Mouse (Mus musculus): ENCODE data around the gene 2200002D01Rik. TPM values are rescaled to one million over a fixed set of nuclear protein-coding genes. Genes with fewer than 3 reads are reported as not detected.
A peak's percentile ranks its signal among the peaks of the same experiment; 100 is the strongest.
"Not testable (repeated sequence)": the region's sequence is repeated elsewhere in the genome, so short reads cannot be mapped to it uniquely, and the experiment has no call there.

Gene 2200002D01Rik
- total RNA-seq, 2 experiments from 2014 or later: not detected

DNA sequence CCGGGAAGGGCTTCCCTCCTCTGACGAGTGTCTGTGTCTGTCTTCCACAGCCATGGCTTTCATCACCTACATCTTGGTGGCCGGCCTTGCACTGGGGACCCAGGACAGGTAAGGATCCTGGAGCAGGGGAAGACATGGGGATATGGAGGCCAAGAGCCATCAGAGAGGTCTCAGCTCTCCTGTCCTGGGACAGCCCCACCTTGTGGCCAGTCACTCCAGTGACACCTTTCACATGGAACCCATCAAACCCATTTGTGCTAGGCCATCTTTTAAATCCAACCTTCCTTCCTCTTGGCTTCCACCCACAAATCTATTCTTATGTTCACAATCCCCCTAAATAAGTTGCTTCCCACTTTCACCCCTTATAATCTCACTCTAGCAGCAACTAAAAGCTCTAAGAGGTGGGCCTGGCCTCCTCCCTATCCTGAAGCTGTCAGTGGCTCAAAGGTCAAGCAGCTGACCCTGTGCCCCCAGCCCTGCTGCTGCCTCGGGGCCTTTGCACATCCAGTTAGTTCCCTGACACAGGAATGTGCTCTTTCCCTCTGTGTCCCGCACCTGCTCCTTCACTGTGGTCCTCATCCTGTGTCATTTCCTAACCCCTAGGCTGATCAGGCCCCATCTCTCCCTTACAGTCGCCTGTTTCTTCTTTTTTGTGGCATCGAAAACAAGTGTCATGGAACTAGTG, 3.4 kb downstream of the 2200002D01Rik start:
- peak; percentile 65 for ATAC-seq (replicated peaks; ENCODE audit: poor library complexity, severe bottlenecking)

GRCm38 (mm10) chr7:29238019-29238967, 10.0 kb downstream of the 2200002D01Rik start, which contains the start of gene Yif1b:
TSS of gene Yif1b (plus strand) at chr7:29238329.
- ATAC-seq (replicated peaks; ENCODE audit: poor library complexity, severe bottlenecking): peak; percentile 96

DNA sequence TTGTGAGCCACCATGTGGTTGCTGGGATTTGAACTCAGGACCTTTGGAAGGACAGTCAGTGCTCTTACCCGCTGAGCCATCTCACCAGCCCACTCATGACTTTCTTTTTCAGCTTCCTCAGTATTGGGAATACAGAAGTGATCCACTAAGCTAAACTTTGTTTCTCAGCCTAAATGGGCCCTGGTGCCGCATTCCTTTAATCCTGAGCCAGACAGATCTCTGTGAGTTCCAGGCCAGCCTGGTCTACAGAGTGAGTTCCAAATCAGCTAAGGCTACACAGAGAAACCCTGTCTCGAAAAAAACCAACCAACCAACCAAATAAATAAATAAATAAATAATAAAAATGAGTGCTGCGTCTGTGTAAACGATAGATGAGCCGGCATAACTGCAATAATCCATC, 10.7 kb downstream of the 2200002D01Rik start:
- ATAC-seq (replicated peaks; ENCODE audit: poor library complexity, severe bottlenecking): not testable (repeated sequence)

DNA sequence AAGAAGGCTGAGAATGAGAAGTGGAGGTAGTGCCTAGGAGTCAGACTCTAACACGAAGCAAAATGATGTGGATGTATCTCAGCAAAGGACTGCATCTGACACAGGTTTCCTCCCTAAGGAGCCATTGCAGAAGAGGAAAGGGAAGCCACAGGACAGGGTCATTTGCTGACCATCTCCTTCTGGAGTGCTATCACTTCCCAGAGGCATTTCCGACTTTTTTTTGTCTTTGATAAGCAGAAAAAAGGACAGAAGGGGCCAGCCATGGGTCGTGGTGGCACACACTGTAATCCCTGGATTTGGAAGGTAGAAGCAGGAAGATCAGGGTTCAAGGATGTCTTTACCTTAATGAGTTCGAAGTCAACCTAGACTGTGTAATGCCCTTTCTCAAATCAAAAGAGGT, 11.7 kb downstream of the 2200002D01Rik start:
- ATAC-seq (replicated peaks; ENCODE audit: poor library complexity, severe bottlenecking): no peak

DNA sequence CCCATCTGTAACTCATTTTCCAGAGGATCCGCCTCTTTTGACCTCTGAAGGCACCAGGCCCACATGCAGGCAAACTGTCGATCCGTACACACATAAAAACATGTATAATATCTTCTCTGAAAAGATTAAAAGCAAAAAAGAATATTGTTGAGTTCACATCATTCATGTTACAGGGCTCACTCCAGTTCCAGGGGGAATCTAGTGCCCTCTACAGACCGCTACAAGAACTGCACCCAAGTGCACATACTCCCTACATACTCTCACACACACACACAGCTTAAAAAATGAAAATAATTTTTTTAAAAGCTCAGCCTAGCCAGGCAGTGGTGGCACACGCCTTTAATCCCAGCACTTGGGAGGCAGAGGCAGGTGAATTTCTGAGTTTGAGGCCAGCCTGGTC, 13.6 kb downstream of the 2200002D01Rik start:
- ATAC-seq (replicated peaks; ENCODE audit: poor library complexity, severe bottlenecking): no peak

DNA sequence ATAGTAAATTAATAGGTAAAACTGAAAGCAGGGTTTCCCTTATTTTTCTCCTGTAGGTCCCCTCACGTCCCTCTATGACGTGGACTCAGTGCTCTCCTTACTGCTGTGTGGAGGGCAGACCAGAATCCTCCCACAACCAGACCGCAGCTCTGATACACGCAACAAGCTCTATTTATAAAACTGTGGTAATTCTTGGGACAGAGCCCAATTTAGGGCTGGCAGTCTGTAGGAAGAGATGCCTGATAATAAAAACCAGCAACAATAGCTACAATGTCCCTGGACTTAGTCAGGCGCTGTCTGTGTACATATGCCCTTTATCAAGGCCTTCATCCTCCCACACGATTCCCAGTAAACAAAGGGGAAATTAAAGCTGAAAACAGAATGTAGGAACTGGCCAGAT, 14.5 kb downstream of the 2200002D01Rik start:
- ATAC-seq (replicated peaks; ENCODE audit: poor library complexity, severe bottlenecking): peak; percentile 27

- peak; percentile 80 for ATAC-seq (replicated peaks; ENCODE audit: poor library complexity, severe bottlenecking)
Observed at GRCm38 (mm10) chr7:29232247-29233013, 15.8 kb downstream of the 2200002D01Rik start, which contains the start of gene Kcnk6. TSS of gene Kcnk6 (minus strand) at chr7:29232515.

GRCm38 (mm10) chr7:29231517-29231916, 16.7 kb downstream of the 2200002D01Rik start:
- ATAC-seq (replicated peaks; ENCODE audit: poor library complexity, severe bottlenecking): no peak

GRCm38 (mm10) chr7:29230560-29230959, 17.7 kb downstream of the 2200002D01Rik start:
- no peak for ATAC-seq (replicated peaks; ENCODE audit: poor library complexity, severe bottlenecking)

DNA sequence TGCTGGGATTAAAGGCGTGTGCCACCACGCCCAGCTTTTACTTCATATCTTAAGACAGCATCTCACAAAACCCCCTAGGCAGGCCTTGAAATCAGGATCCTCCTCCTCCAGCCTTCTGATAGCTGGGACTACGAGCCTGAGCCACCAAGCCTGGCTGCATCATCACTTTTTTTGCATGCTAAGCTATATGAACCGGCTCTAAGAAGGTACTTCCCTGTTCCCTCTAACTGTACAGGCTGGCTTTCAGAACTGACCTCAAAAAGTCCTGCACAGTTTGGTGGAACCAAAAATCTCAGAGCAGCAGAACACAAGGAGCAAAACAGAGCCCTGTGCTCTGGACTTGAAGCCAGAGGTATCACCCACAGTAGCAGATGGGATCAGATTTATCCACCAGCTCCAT, 20.1 kb downstream of the 2200002D01Rik start:
- no peak for ATAC-seq (replicated peaks; ENCODE audit: poor library complexity, severe bottlenecking)

GRCm38 (mm10) chr7:29225520-29225919, 22.7 kb downstream of the 2200002D01Rik start:
- no peak for ATAC-seq (replicated peaks; ENCODE audit: poor library complexity, severe bottlenecking)

GRCm38 (mm10) chr7:29224756-29225394, 23.4 kb downstream of the 2200002D01Rik start:
- ATAC-seq (replicated peaks; ENCODE audit: poor library complexity, severe bottlenecking): no peak

DNA sequence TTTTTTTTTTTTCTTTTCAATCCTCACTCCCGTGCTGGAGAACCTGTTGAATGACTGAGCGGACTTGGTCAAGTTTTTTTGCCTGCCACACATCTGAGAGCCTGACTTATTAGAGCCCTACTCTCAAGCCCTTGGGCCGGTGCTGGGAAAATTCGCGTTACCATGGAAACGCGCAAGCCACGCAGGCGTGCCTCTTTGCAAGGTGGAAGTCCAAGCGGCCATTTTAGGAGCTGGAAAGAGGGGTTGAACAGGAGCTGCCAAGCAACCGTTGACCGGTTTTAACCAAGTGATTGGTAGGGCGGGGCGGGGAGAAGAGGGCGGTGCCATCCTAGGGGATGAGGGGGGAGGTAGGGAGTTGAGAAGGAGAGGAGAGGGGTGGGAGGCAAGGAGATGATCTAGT, 33.4 kb downstream of the 2200002D01Rik start:
- no peak for ATAC-seq (replicated peaks; ENCODE audit: poor library complexity, severe bottlenecking)

DNA sequence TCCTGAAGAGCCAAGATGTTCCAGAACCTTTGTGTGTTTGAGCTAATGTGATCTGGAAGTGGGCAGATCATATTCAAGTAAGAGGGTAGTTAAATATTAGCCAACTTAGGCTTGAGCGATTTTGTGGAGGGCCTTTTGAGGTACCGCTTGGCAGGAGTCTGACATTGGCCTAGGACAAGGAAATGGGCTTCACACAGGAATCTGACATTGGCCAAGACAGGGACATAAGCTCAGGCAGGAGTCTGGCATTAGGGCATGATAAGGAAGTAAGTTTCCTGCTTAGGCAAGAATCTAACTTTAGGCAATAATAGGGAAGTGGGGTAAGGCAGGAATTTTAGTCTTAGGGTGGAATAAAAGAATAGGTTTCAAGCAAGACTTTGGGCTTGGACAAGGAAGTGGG, 34.0 kb downstream of the 2200002D01Rik start:
- no peak for ATAC-seq (replicated peaks; ENCODE audit: poor library complexity, severe bottlenecking)

DNA sequence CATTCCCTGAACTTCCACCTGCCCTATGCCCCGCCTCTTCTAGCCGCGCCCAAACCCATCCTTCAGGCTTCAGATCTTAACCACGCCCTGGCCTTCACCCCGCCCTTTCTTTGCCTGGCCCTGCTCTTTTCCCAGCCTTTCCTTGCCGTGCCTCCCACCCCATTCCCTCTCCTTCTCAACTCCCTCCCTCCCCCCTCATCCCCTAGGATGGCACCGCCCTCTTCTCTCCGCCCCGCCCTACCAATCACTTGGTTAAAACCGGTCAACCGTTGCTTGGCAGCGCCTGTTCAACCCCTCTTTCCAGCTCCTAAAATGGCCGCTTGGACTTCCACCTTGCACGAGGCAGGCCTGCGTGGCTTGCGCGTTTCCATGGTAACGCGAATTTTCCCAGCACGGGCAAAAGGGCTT, 34.6 kb downstream of the 2200002D01Rik start, which contains the start of gene Catsperg1:
Gene Catsperg1, minus strand, starts transcription at position 361 of the 408 bp plus-strand sequence.
- ATAC-seq (replicated peaks; ENCODE audit: poor library complexity, severe bottlenecking): no peak

DNA sequence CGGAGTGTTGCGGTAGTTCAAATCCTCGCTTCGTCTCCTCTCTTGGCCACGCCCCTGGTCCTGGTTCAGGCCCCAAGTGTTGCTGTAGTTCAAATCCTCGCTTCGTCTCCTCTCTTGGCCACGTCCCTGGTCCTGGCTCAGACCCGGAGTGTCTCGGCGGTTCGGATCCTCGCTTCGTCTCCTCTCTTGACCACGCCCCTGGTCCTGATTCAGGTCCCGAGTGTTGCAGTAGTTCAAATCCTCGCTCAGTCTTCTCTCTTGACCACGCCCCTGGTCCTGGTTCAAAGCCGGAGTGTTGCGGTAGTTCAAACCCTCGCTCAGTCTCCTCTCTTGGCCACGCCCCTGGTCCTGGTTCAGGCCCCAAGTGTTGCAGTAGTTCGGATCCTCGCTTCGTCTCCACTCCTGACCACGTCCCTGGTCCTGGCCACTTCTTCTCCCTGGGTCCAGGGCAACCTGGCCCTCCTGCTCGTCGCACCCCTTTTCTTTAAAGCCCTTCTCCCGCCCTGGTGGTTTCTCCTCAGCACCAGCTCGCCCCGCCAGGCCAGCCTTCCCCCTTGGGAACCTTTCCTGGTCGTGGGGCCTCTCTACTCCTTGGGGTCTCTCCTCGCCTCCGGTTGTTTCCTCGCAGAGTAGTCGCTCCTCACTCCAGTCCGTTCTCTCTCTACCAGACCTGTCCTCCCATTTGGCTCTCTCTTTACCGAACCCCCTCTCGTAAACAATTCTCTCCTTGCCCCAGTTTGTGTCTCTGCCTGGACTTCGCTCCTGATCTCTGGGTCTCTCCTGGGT, 35.3 kb downstream of the 2200002D01Rik start:
- ATAC-seq (replicated peaks; ENCODE audit: poor library complexity, severe bottlenecking): not testable (repeated sequence)

GRCm38 (mm10) chr7:29212199-29212765, 36.0 kb downstream of the 2200002D01Rik start:
- ATAC-seq (replicated peaks; ENCODE audit: poor library complexity, severe bottlenecking): peak; percentile 56

DNA sequence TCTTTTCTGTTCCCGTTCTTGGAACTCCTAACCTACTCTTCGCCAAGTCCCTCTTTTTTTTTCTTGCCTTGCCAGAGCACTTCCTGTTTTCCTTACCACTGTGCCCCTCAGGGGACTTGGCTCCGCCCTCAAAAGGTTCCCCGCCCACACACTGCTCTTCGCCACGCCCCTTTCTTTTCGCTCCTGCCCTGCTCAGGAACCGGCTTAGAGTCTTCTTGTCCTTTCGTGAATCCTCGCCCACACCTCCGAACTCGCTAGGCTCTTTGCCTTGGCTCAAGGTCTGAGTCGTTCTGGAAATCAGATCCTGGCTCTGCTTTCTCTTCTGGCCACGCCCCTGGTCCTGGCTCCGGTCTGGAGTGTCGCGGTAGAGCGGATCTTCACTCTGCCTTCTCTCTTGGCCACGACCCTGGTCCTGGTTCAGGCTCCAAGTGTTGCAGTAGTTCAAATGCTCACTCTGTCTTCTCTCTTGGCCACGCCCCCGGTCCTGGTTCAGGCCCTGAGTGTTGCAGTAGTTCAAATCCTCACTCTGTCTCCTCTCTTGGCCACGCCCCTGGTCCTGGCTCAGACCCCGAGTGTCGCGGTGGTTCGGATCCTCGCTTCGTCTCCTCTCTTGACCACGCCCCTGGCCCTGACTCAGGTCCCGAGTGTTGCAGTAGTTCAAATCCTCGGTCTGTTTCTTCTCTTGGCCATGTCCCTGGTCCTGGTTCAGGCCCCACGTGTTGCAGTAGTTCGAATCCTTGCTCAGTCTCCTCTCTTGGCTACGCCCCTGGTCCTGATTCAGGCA, 36.7 kb downstream of the 2200002D01Rik start:
- peak; percentile 75 for ATAC-seq (replicated peaks; ENCODE audit: poor library complexity, severe bottlenecking)
